ENCODE assay signal across 15 mouse cellular contexts in genomic region chr8:10474446-10474845, GRCm38 (mm10).
A peak's percentile ranks its signal among the peaks of the same experiment; 100 is the strongest.
DNase-seq lines count a peak whose midpoint lies in the region; TF ChIP-seq lines count a peak whose summit lies in the region.
"Had no signal": no experiment of that assay in that cellular context is flagged by ENCODE, and none has a peak within 500 bp of the region (broad histone marks: within the 10 kb centered on the region; RNA-seq: fewer than 3 reads in every experiment).

No protein-coding gene starts in this region.

- intact Hi-C loops in left cerebral cortex, postnatal 14 days (cut with DNase I) = loop anchor here (10.0 kb wide), 1 partner anchor 530 kb away; the partner anchor contains the start of gene Irs2

- TF ChIP-seq POLR2A in cortical plate, adult 2 months (IDR thresholded peaks at IDR 0.05; ENCODE audit: extremely low read depth, insufficient read depth, low read length) = no peak

- no peak for TF ChIP-seq CTCF in layer of hippocampus, adult 2 months (conservative IDR thresholded peaks at IDR 0.05)
- TF ChIP-seq CTCF in cortical plate, adult 2 months (IDR thresholded peaks at IDR 0.05; ENCODE audit: extremely low read depth, insufficient read depth, low read length) = no peak

- no peak overlapping the region for H3K4me3 ChIP-seq in layer of hippocampus, adult 2 months
- no peak overlapping the region for H3K4me3 ChIP-seq in cortical plate, adult 2 months (ENCODE audit: insufficient read depth, low read length)
- H3K4me3 ChIP-seq: kidney, embryonic 15.5 days; liver, embryonic 12.5 days; neural tube, embryonic 15.5 days had no signal

- peak in 1 of 2 experiments; percentile 54 for DNase-seq in layer of hippocampus, adult 2 months (ENCODE audit: low spot score in 2 of 2)
- no peak for DNase-seq in layer of hippocampus, postnatal 14 days (ENCODE audit: low spot score in 2 of 2)
- DNase-seq in R1 (ENCODE audit: low read depth, low spot score) = peak; percentile 20
- peak; percentile 62 to 78 for DNase-seq in left cerebral cortex, postnatal 14 days (ENCODE audit: low spot score in 2 of 2)
- no peak for DNase-seq in spleen, adult 18-20 months
- DNase-seq in spleen, postnatal 4 days (ENCODE audit: low spot score in 2 of 2) = no peak
- DNase-seq in urinary bladder, postnatal 14 days (ENCODE audit: low spot score) = no peak
- DNase-seq: cerebellum, adult 2 months; gastrocnemius, postnatal 14 days; lung, postnatal 4 days; thymus, postnatal 25 days had no signal

- peak overlapping the region; percentile 64 for H3K27ac ChIP-seq in layer of hippocampus, adult 2 months
- peak overlapping the region; percentile 60 for H3K27ac ChIP-seq in cortical plate, adult 2 months (ENCODE audit: insufficient read depth, low read length)
- H3K27ac ChIP-seq: kidney, embryonic 15.5 days; liver, embryonic 12.5 days; neural tube, embryonic 15.5 days had no signal

- H3K4me1 ChIP-seq in cortical plate, adult 2 months (ENCODE audit: control insufficient read depth, insufficient read depth, low read length) = peaks cover 5% of the 10 kb centered on the region
- H3K4me1 ChIP-seq: liver, embryonic 12.5 days; neural tube, embryonic 15.5 days had no signal

Comparison
In these comparisons a context has a peak if more than half of its experiments do, and no peak if none do; other contexts are left out.
1. DNase-seq: peak in R1 (single experiment) and left cerebral cortex, postnatal 14 days (2 of 2); none in layer of hippocampus, postnatal 14 days (0 of 2), spleen, adult 18-20 months (0 of 2), spleen, postnatal 4 days (0 of 2) and urinary bladder, postnatal 14 days (single experiment).